Mouse (Mus musculus): ENCODE measurements around the gene Stpg2.
"Not testable (repeated sequence)": the region's sequence is repeated elsewhere in the genome, so short reads cannot be mapped to it uniquely, and the experiment has no call there.

GRCm38 (mm10) chr3:139704238-139704637 is 498.7 kb downstream of the Stpg2 start:
- TF ChIP-seq POLR2A, CTCF (IDR thresholded peaks at IDR 0.05; ENCODE audit: extremely low read depth, insufficient read depth, low read length): not testable (repeated sequence)

Measured in cortical plate, adult 2 months (tissue).